9 mouse cellular contexts compared by ENCODE assay signal in genomic region chr7:122290165-122290564, GRCm38 (mm10). TPM values are rescaled to one million over a fixed set of nuclear protein-coding genes. Genes with fewer than 3 reads are reported as not detected.
DNase-seq lines count a peak whose midpoint lies in the region; ATAC-seq lines count a peak whose summit lies in the region.
"Had no signal": no experiment of that assay in that cellular context is flagged by ENCODE, and none has a peak within 500 bp of the region (broad histone marks: within the 10 kb centered on the region; RNA-seq: fewer than 3 reads in every experiment).

No protein-coding gene starts in this region.

- DNase-seq in gastrocnemius, postnatal 25 days, result peak; percentile 10
- no peak for DNase-seq in gastrocnemius, adult 18-20 months (ENCODE audit: low spot score)
- DNase-seq in CD4-positive helper T cell, adult 2 months (ENCODE audit: low read depth, low spot score), result peak; percentile 71
- DNase-seq in cerebellum, postnatal 14 days, result peak; percentile 81 to 85
- DNase-seq in hindbrain, embryonic 10.5 days (ENCODE audit: low spot score), result peak; percentile 7

- peaks cover 22% of the 10 kb centered on the region for H3K4me1 ChIP-seq in hindbrain, embryonic 10.5 days (replicated peaks)
- peaks cover 17% of the 10 kb centered on the region for H3K4me1 ChIP-seq in liver, embryonic 12.5 days

- H3K9ac ChIP-seq in liver, embryonic 12.5 days, result no peak overlapping the region

- no peaks in the 10 kb centered on the region for H3K9me3 ChIP-seq in hindbrain, embryonic 10.5 days
- H3K9me3 ChIP-seq in liver, embryonic 12.5 days (replicated peaks), result no peaks in the 10 kb centered on the region

- WGBS in hindbrain, embryonic 10.5 days, result 12% methylated on average over 12 of the region's 12 CpGs
- WGBS in liver, embryonic 12.5 days (ENCODE audit: insufficient replicate concordance), result 12% methylated on average over 12 of the region's 12 CpGs

- no peak overlapping the region for H3K27ac ChIP-seq in hindbrain, embryonic 10.5 days
- no peak overlapping the region for H3K27ac ChIP-seq in liver, embryonic 12.5 days

- ATAC-seq in liver, embryonic 12.5 days, result no peak
- peak; percentile 22; the same call in 1 of the 2 replicates for ATAC-seq in neutrophil, adult 5-6 weeks (ENCODE audit: extremely low read depth, insufficient number of reproducible peaks, low FRiP score, poor library complexity, severe bottlenecking)
- ATAC-seq in erythroid progenitor cell, adult 5-6 weeks (replicated peaks; ENCODE audit: low FRiP score, poor library complexity, severe bottlenecking), result no peak

- H3K36me3 ChIP-seq in hindbrain, embryonic 10.5 days, result no peaks in the 10 kb centered on the region
- H3K36me3 ChIP-seq in liver, embryonic 12.5 days, result no peaks in the 10 kb centered on the region
- H3K36me3 ChIP-seq: G1E had no signal

- H3K27me3 ChIP-seq in hindbrain, embryonic 10.5 days (ENCODE audit: insufficient read depth, poor library complexity, severe bottlenecking), result peaks cover 47% of the 10 kb centered on the region
- peaks cover 55% of the 10 kb centered on the region for H3K27me3 ChIP-seq in liver, embryonic 12.5 days (replicated peaks)

- H3K4me2 ChIP-seq in liver, embryonic 12.5 days, result peak overlapping the region; percentile 77

- peak overlapping the region; percentile 69 for H3K4me3 ChIP-seq in hindbrain, embryonic 10.5 days
- H3K4me3 ChIP-seq in liver, embryonic 12.5 days, result peak overlapping the region; percentile 59; the same call in 1 of the 2 replicates

RNA-seq across cellular contexts. Expression of gene Prkcb, which starts 1.6 kb away (rescaled TPM):
- total RNA-seq in gastrocnemius, postnatal 25 days (2021), result 1 to 10 TPM; 1.2 to 1.4 TPM
- total RNA-seq in gastrocnemius, adult 18-20 months (2021), result under 1 TPM; 0.73 to 0.85 TPM
- polyA plus RNA-seq in hindbrain, embryonic 10.5 days (2016; fragmentation: Nextera tagmentation; extraction: Ambion mirVana), result 5.6 and 9.9 TPM in 2 replicates
- polyA plus RNA-seq in liver, embryonic 12.5 days (2016; fragmentation: Nextera tagmentation; extraction: Ambion mirVana), result 2.0 and 2.3 TPM in 2 replicates
- total RNA-seq in neutrophil, adult 5-6 weeks (2017), result 440 and 446 TPM in 2 replicates
- total RNA-seq in erythroid progenitor cell, adult 5-6 weeks (2015; ENCODE audit: low replicate concordance), result 26.8 and 44.7 TPM in 2 replicates
- 17.5 and 23.0 TPM in 2 replicates for total RNA-seq in erythroid progenitor cell, adult 5-6 weeks (2017; ENCODE audit: low replicate concordance)
- polyA plus RNA-seq: G1E had no signal
